Mouse (Mus musculus): Measurements from ENCODE around the gene Hddc2.

GRCm38 (mm10) chr10:31287787-31288186 lies 25.4 kb upstream of the Hddc2 start:
- no peak for TF ChIP-seq POLR2A (IDR thresholded peaks at IDR 0.05; ENCODE audit: borderline replicate concordance, insufficient read depth, low read length)
- no peak for TF ChIP-seq CTCF (IDR thresholded peaks at IDR 0.05; ENCODE audit: borderline replicate concordance, insufficient read depth, low read depth, low read length)

All from cerebellum, adult 2 months (tissue).